ENCODE assay signal across 10 mouse cellular contexts in genomic region chr2:121415103-121415502, GRCm38 (mm10). TPM values are rescaled to one million over a fixed set of nuclear protein-coding genes. Genes with fewer than 3 reads are reported as not detected.
A peak's percentile ranks its signal among the peaks of the same experiment; 100 is the strongest.
DNase-seq lines count a peak whose midpoint lies in the region; ATAC-seq and TF ChIP-seq lines count a peak whose summit lies in the region.
"Had no signal": no experiment of that assay in that cellular context is flagged by ENCODE, and none has a peak within 500 bp of the region (broad histone marks: within the 10 kb centered on the region; RNA-seq: fewer than 3 reads in every experiment).

No protein-coding gene starts in this region.

- DNase-seq in lung, embryonic 14.5 days, result no peak
- no peak for DNase-seq in lung, postnatal 25 days (ENCODE audit: low spot score)
- DNase-seq in forebrain, embryonic 10.5 days (ENCODE audit: extremely low spot score, low spot score), result no peak
- DNase-seq in cerebellum, adult 8-10 months, result no peak
- DNase-seq in spleen, adult 18-20 months, result no peak
- DNase-seq: adrenal gland, postnatal 14 days; gastrocnemius, postnatal 10 days had no signal

- H3K27ac ChIP-seq in lung, embryonic 14.5 days (ENCODE audit: low read depth), result no peak overlapping the region
- H3K27ac ChIP-seq in forebrain, embryonic 10.5 days, result no peak overlapping the region
- H3K27ac ChIP-seq in limb, embryonic 12.5 days, result no peak overlapping the region
- H3K27ac ChIP-seq in neural tube, embryonic 15.5 days (replicated peaks), result no peak overlapping the region

- 44% methylated on average over 3 of the region's 3 CpGs for WGBS in lung, embryonic 14.5 days
- WGBS in forebrain, embryonic 10.5 days, result 76% methylated on average over 3 of the region's 3 CpGs
- WGBS in limb, embryonic 12.5 days, result 75% methylated on average over 3 of the region's 3 CpGs
- WGBS in neural tube, embryonic 15.5 days, result 40% methylated on average over 3 of the region's 3 CpGs

- no peak for ATAC-seq in lung, embryonic 14.5 days (ENCODE audit: insufficient read depth)
- no peak for ATAC-seq in limb, embryonic 12.5 days (ENCODE audit: insufficient number of reproducible peaks, insufficient read depth, low FRiP score, low TSS enrichment, low read depth)
- no peak for ATAC-seq in neural tube, embryonic 15.5 days (ENCODE audit: low FRiP score)
- no peak for ATAC-seq in erythroid progenitor cell, adult 5-6 weeks (replicated peaks; ENCODE audit: low FRiP score, poor library complexity, severe bottlenecking)

- H3K9ac ChIP-seq in lung, embryonic 14.5 days, result peak overlapping the region; percentile 100
- peak overlapping the region; percentile 97 for H3K9ac ChIP-seq in limb, embryonic 12.5 days (replicated peaks)
- peak overlapping the region; percentile 97 for H3K9ac ChIP-seq in neural tube, embryonic 15.5 days (replicated peaks)

- peak overlapping the region; percentile 78 for H3K4me2 ChIP-seq in lung, embryonic 14.5 days
- H3K4me2 ChIP-seq in limb, embryonic 12.5 days, result peak overlapping the region; percentile 74
- H3K4me2 ChIP-seq in neural tube, embryonic 15.5 days, result peak overlapping the region; percentile 61

- no peak for TF ChIP-seq CTCF in lung, embryonic 14.5 days (IDR thresholded peaks at IDR 0.05; ENCODE audit: low read depth)

- peaks cover 38% of the 10 kb centered on the region for H3K36me3 ChIP-seq in lung, embryonic 14.5 days (ENCODE audit: insufficient read depth)
- H3K36me3 ChIP-seq in forebrain, embryonic 10.5 days (replicated peaks), result peaks cover 48% of the 10 kb centered on the region
- H3K36me3 ChIP-seq in limb, embryonic 12.5 days, result peaks cover 34% of the 10 kb centered on the region
- peaks cover 15% of the 10 kb centered on the region for H3K36me3 ChIP-seq in neural tube, embryonic 15.5 days

- no peaks in the 10 kb centered on the region for H3K9me3 ChIP-seq in lung, embryonic 14.5 days (ENCODE audit: low read depth, low read length)
- no peaks in the 10 kb centered on the region for H3K9me3 ChIP-seq in forebrain, embryonic 10.5 days
- H3K9me3 ChIP-seq in limb, embryonic 12.5 days, result no peaks in the 10 kb centered on the region
- H3K9me3 ChIP-seq in neural tube, embryonic 15.5 days (replicated peaks), result no peaks in the 10 kb centered on the region

- peak overlapping the region; percentile 99 for H3K4me3 ChIP-seq in lung, embryonic 14.5 days (ENCODE audit: low read depth, low read length)
- H3K4me3 ChIP-seq in forebrain, embryonic 10.5 days, result peak overlapping the region; percentile 79
- peak overlapping the region; percentile 92 for H3K4me3 ChIP-seq in limb, embryonic 12.5 days (replicated peaks)
- H3K4me3 ChIP-seq in neural tube, embryonic 15.5 days (replicated peaks), result peak overlapping the region; percentile 98

- H3K27me3 ChIP-seq in lung, embryonic 14.5 days (ENCODE audit: insufficient read depth, low read length), result no peaks in the 10 kb centered on the region
- H3K27me3 ChIP-seq in forebrain, embryonic 10.5 days (ENCODE audit: poor library complexity, severe bottlenecking), result no peaks in the 10 kb centered on the region
- no peaks in the 10 kb centered on the region for H3K27me3 ChIP-seq in limb, embryonic 12.5 days
- H3K27me3 ChIP-seq in neural tube, embryonic 15.5 days (replicated peaks), result no peaks in the 10 kb centered on the region

- peaks cover 4% of the 10 kb centered on the region; the same call in 1 of the 2 replicates for H3K4me1 ChIP-seq in lung, embryonic 14.5 days (ENCODE audit: insufficient read depth)
- peaks cover 36% of the 10 kb centered on the region for H3K4me1 ChIP-seq in forebrain, embryonic 10.5 days
- peaks cover 24% of the 10 kb centered on the region for H3K4me1 ChIP-seq in limb, embryonic 12.5 days (replicated peaks)
- H3K4me1 ChIP-seq in neural tube, embryonic 15.5 days, result peaks cover 47% of the 10 kb centered on the region

RNA-seq across cellular contexts. Expression of gene Catsper2, which starts 1.5 kb away (rescaled TPM):
- polyA plus RNA-seq in lung, embryonic 14.5 days (2014; fragmentation: Nextera tagmentation; extraction: Ambion mirVana), result 2.0 and 2.6 TPM in 2 replicates
- polyA plus RNA-seq in forebrain, embryonic 10.5 days (2016; fragmentation: Nextera tagmentation; extraction: Ambion mirVana), result 1.5 and 2.0 TPM in 2 replicates
- 3.5 and 4.1 TPM in 2 replicates for polyA plus RNA-seq in limb, embryonic 12.5 days (2016; fragmentation: Nextera tagmentation; extraction: Ambion mirVana)
- 3.0 and 5.7 TPM in 2 replicates for polyA plus RNA-seq in neural tube, embryonic 15.5 days (2015; fragmentation: Nextera tagmentation; extraction: Ambion mirVana)
- total RNA-seq in erythroid progenitor cell, adult 5-6 weeks (2015; ENCODE audit: low replicate concordance), result not detected in 2 replicates
- total RNA-seq in erythroid progenitor cell, adult 5-6 weeks (2017; ENCODE audit: low replicate concordance), result not detected in 2 replicates

RNA-seq across cellular contexts. Expression of gene Pdia3, which starts 1.5 kb away (rescaled TPM):
- polyA plus RNA-seq in lung, embryonic 14.5 days (2014; fragmentation: Nextera tagmentation; extraction: Ambion mirVana), result 628 and 649 TPM in 2 replicates
- 578 and 630 TPM in 2 replicates for polyA plus RNA-seq in forebrain, embryonic 10.5 days (2016; fragmentation: Nextera tagmentation; extraction: Ambion mirVana)
- 620 and 666 TPM in 2 replicates for polyA plus RNA-seq in limb, embryonic 12.5 days (2016; fragmentation: Nextera tagmentation; extraction: Ambion mirVana)
- 400 and 471 TPM in 2 replicates for polyA plus RNA-seq in neural tube, embryonic 15.5 days (2015; fragmentation: Nextera tagmentation; extraction: Ambion mirVana)
- total RNA-seq in erythroid progenitor cell, adult 5-6 weeks (2015; ENCODE audit: low replicate concordance), result 95.9 and 112 TPM in 2 replicates
- 73.1 and 88.2 TPM in 2 replicates for total RNA-seq in erythroid progenitor cell, adult 5-6 weeks (2017; ENCODE audit: low replicate concordance)

RNA-seq across cellular contexts. Expression of gene Strc, which starts 28.1 kb away (rescaled TPM):
- polyA plus RNA-seq in lung, embryonic 14.5 days (2014; fragmentation: Nextera tagmentation; extraction: Ambion mirVana), result 0.24 TPM in 1 of 2 replicates, not detected in the other
- polyA plus RNA-seq in forebrain, embryonic 10.5 days (2016; fragmentation: Nextera tagmentation; extraction: Ambion mirVana), result not detected in 2 replicates
- not detected in 2 replicates for polyA plus RNA-seq in limb, embryonic 12.5 days (2016; fragmentation: Nextera tagmentation; extraction: Ambion mirVana)
- not detected in 2 replicates for polyA plus RNA-seq in neural tube, embryonic 15.5 days (2015; fragmentation: Nextera tagmentation; extraction: Ambion mirVana)
- 0.36 TPM in 1 of 2 replicates, not detected in the other for total RNA-seq in erythroid progenitor cell, adult 5-6 weeks (2015; ENCODE audit: low replicate concordance)
- total RNA-seq in erythroid progenitor cell, adult 5-6 weeks (2017; ENCODE audit: low replicate concordance), result not detected in 2 replicates
- total RNA-seq: adrenal gland, postnatal 14 days; gastrocnemius, postnatal 10 days had no signal

RNA-seq across cellular contexts. Expression of gene Ell3, which starts 29.0 kb away (rescaled TPM):
- polyA plus RNA-seq in lung, embryonic 14.5 days (2014; fragmentation: Nextera tagmentation; extraction: Ambion mirVana), result 9.0 and 10.4 TPM in 2 replicates
- 4.3 and 5.0 TPM in 2 replicates for polyA plus RNA-seq in forebrain, embryonic 10.5 days (2016; fragmentation: Nextera tagmentation; extraction: Ambion mirVana)
- polyA plus RNA-seq in limb, embryonic 12.5 days (2016; fragmentation: Nextera tagmentation; extraction: Ambion mirVana), result 10.8 and 13.5 TPM in 2 replicates
- polyA plus RNA-seq in neural tube, embryonic 15.5 days (2015; fragmentation: Nextera tagmentation; extraction: Ambion mirVana), result 2.6 and 3.6 TPM in 2 replicates
- total RNA-seq in erythroid progenitor cell, adult 5-6 weeks (2015; ENCODE audit: low replicate concordance), result 1.4 TPM in 1 of 2 replicates, not detected in the other
- not detected in 2 replicates for total RNA-seq in erythroid progenitor cell, adult 5-6 weeks (2017; ENCODE audit: low replicate concordance)
- total RNA-seq: gastrocnemius, postnatal 10 days had no signal

RNA-seq across cellular contexts. Expression of gene Serf2, which starts 33.9 kb away (rescaled TPM):
- polyA plus RNA-seq in lung, embryonic 14.5 days (2014; fragmentation: Nextera tagmentation; extraction: Ambion mirVana), result 488 and 525 TPM in 2 replicates
- 449 TPM in 2 replicates for polyA plus RNA-seq in forebrain, embryonic 10.5 days (2016; fragmentation: Nextera tagmentation; extraction: Ambion mirVana)
- 521 and 544 TPM in 2 replicates for polyA plus RNA-seq in limb, embryonic 12.5 days (2016; fragmentation: Nextera tagmentation; extraction: Ambion mirVana)
- polyA plus RNA-seq in neural tube, embryonic 15.5 days (2015; fragmentation: Nextera tagmentation; extraction: Ambion mirVana), result 297 and 319 TPM in 2 replicates
- total RNA-seq in erythroid progenitor cell, adult 5-6 weeks (2015; ENCODE audit: low replicate concordance), result 89.4 and 100 TPM in 2 replicates
- total RNA-seq in erythroid progenitor cell, adult 5-6 weeks (2017; ENCODE audit: low replicate concordance), result 55.3 and 77.3 TPM in 2 replicates
